Mouse (Mus musculus): ENCODE results near the gene Gpatch3. TPM values are rescaled to one million over a fixed set of nuclear protein-coding genes. Genes with fewer than 3 reads are reported as not detected.
A peak's percentile ranks its signal among the peaks of the same experiment; 100 is the strongest.

Gene Gpatch3
- polyA plus RNA-seq (2012; rRNA removed): 4.9 and 5.7 TPM in 2 replicates

DNA sequence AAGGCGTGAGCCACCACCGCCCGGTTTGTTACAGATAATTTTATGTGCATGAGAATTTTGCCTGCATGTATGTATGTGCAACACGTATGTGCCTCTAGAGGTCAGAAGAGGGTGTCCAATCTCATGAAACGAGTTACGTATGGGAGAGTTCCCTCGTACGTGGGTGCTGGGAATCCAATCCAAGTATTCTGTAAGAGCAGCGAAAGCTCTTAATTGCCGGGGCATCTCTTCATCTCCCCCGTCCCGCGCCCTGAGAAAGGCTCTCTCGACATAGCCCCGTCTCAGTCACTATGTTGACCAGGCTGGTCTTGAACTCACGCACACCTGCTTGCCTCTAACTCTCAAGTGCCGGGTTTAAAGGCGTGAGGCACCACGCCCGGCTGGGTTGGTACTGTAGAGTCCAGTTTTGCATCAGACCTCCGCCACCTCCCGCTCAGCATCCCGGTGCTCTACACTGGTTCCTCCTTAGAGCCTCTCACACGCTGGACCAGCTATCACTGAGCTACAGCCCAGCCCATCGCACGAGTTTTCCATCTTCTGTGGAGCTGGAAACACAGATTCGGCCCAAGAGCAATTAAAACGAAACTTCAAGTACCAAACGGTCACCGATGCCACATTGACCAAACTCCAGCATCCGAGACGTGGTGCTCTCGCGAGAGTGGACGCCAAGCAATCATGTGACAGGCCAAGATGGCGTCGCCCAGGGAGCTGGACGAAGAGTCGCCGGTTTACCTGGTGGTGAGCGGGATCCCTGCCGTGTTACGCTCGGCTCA lies at the start of gene Gpatch3:
Gene Gpatch3 (plus strand): TSS at position 676 of the 773 bp plus-strand sequence.
- TF ChIP-seq POLR2A (IDR thresholded peaks at IDR 0.05; ENCODE audit: control insufficient read depth, low read depth, low read length) (peak; percentile 99), CTCF (IDR thresholded peaks at IDR 0.05; ENCODE audit: control insufficient read depth, insufficient read depth, insufficient replicate concordance, low read depth, low read length) (no peak)
- Histone ChIP-seq H3K36me3 (ENCODE audit: control insufficient read depth, insufficient read depth, low read length) (peaks cover 4% of the 10 kb centered on the region; the same call in 1 of the 2 replicates), H3K4me1 (ENCODE audit: control insufficient read depth, insufficient read depth, low read length) (peaks cover 12% of the 10 kb centered on the region), H3K27me3 (ENCODE audit: control insufficient read depth, insufficient read depth, low read length) (no peaks in the 10 kb centered on the region), H3K27ac (ENCODE audit: control insufficient read depth, insufficient read depth, low read depth, low read length) (peak within 1 kb of the TSS; percentile 91), H3K4me3 (ENCODE audit: control insufficient read depth, low read depth, low read length) (peak within 1 kb of the TSS; percentile 90)

DNA sequence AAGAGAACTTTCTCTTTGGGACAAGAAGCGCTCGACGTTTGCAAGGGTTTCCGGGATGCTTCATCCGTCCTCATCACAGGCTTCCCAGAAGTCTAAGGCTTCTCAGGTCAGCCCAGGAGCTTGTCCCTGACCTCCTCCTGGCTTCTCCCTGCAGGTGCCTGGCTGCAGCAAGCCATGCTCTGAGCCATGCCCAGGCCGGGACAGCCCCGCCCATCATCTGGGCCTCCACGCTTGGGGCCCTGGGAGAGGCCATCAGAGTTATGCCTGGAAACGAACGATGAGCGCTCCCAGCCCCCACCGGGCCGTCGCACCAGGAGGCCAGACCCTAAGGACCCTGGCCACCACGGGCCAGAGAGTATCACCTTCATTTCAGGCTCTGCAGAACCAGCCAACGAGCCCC lies 46.8 kb upstream of the Gpatch3 start:
- Histone ChIP-seq H3K4me1 (ENCODE audit: control insufficient read depth, insufficient read depth, low read length) (peaks cover 5% of the 10 kb centered on the region), H3K36me3 (ENCODE audit: control insufficient read depth, insufficient read depth, low read length) (0 out of 2 replicates have a peak, but pooled peaks cover 1% of the 10 kb centered on the region), H3K27ac (ENCODE audit: control insufficient read depth, insufficient read depth, low read depth, low read length) (no peak overlapping the region), H3K4me3 (ENCODE audit: control insufficient read depth, low read depth, low read length) (no peak overlapping the region), H3K27me3 (ENCODE audit: control insufficient read depth, insufficient read depth, low read length) (no peaks in the 10 kb centered on the region)
- TF ChIP-seq POLR2A (IDR thresholded peaks at IDR 0.05; ENCODE audit: control insufficient read depth, low read depth, low read length) (no peak), CTCF (IDR thresholded peaks at IDR 0.05; ENCODE audit: control insufficient read depth, insufficient read depth, insufficient replicate concordance, low read depth, low read length) (no peak)

DNA sequence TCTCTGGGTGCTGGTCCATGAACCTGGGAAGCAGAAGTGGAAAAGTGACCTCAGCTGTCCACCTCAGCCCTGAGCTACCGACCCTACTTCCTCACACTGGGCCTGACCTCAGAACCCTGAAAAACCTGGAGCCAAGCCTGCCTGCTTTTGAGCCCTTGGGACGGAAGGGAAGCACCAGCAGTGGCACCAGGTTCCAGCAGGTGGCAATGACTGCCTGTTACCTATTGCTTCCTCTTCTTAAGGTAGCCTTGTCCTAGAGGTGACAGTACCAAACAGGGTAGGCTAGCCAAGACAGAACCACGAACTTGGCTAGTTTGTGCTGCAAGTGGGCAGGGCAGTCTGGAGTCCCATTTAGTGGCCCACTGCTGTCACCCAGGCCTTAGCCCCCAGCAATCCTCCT lies 41.8 kb upstream of the Gpatch3 start:
- H3K36me3 ChIP-seq (ENCODE audit: control insufficient read depth, insufficient read depth, low read length): peaks cover 3% of the 10 kb centered on the region; the same call in 1 of the 2 replicates
- TF ChIP-seq CTCF (IDR thresholded peaks at IDR 0.05; ENCODE audit: control insufficient read depth, insufficient read depth, insufficient replicate concordance, low read depth, low read length) (no peak), POLR2A (IDR thresholded peaks at IDR 0.05; ENCODE audit: control insufficient read depth, low read depth, low read length) (no peak)
- H3K4me1 ChIP-seq (ENCODE audit: control insufficient read depth, insufficient read depth, low read length): peaks cover 7% of the 10 kb centered on the region

DNA sequence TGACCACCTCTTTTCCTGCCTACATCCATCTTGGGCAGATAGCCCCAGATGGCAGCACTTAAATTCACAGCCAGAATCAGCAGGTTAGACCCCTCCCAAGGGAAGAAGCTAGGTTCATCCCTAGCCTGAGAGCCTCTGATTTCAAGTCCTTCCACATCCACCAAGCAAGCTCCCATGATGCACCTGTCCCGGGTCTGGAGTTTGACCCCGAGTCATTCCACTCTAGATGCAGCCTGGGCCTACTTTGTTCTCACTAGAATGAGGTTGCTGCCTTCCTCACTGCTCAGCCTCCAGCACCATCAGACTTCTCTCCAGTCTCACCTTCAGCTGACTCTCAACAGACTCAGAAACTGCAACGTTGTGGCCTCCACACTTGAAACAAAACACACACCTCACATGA lies 38.5 kb upstream of the Gpatch3 start:
- TF ChIP-seq CTCF (IDR thresholded peaks at IDR 0.05; ENCODE audit: control insufficient read depth, insufficient read depth, insufficient replicate concordance, low read depth, low read length) (no peak), POLR2A (IDR thresholded peaks at IDR 0.05; ENCODE audit: control insufficient read depth, low read depth, low read length) (no peak)
- no peaks in the 10 kb centered on the region for H3K27me3 ChIP-seq (ENCODE audit: control insufficient read depth, insufficient read depth, low read length)
- no peak overlapping the region for H3K27ac ChIP-seq (ENCODE audit: control insufficient read depth, insufficient read depth, low read depth, low read length)
- peaks cover 3% of the 10 kb centered on the region; the same call in 1 of the 2 replicates for H3K4me1 ChIP-seq (ENCODE audit: control insufficient read depth, insufficient read depth, low read length)
- H3K36me3 ChIP-seq (ENCODE audit: control insufficient read depth, insufficient read depth, low read length): peaks cover 5% of the 10 kb centered on the region; the same call in 1 of the 2 replicates
- no peak overlapping the region for H3K4me3 ChIP-seq (ENCODE audit: control insufficient read depth, low read depth, low read length)

More for the DNA sequence above, 41.8 kb upstream of the Gpatch3 start:
- H3K27me3 ChIP-seq (ENCODE audit: control insufficient read depth, insufficient read depth, low read length): no peaks in the 10 kb centered on the region
- no peak overlapping the region for H3K4me3 ChIP-seq (ENCODE audit: control insufficient read depth, low read depth, low read length)
- no peak overlapping the region for H3K27ac ChIP-seq (ENCODE audit: control insufficient read depth, insufficient read depth, low read depth, low read length)

DNA sequence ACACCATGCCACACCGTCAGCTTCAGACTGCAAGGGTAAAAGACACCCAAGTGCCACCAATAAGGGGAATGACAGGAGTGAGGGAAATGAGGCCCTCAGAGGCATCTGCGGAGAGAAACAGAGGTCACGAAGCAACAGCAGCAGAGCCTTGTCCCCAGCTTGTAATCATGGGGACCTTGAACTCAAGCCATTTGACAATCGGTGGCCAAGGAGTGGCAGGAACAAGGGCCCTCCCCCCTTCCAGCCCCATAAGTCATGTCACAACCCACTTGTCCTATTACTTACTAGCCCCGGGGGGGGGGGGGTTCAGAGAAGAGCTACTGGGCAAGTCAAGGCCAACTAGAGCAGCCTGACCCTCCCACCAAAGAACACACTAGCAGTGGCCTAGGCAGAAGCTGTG lies 37.9 kb upstream of the Gpatch3 start:
- Histone ChIP-seq H3K27ac (ENCODE audit: control insufficient read depth, insufficient read depth, low read depth, low read length) (no peak overlapping the region), H3K4me1 (ENCODE audit: control insufficient read depth, insufficient read depth, low read length) (peaks cover 3% of the 10 kb centered on the region; the same call in 1 of the 2 replicates), H3K27me3 (ENCODE audit: control insufficient read depth, insufficient read depth, low read length) (no peaks in the 10 kb centered on the region), H3K36me3 (ENCODE audit: control insufficient read depth, insufficient read depth, low read length) (peaks cover 5% of the 10 kb centered on the region; the same call in 1 of the 2 replicates), H3K4me3 (ENCODE audit: control insufficient read depth, low read depth, low read length) (no peak overlapping the region)
- TF ChIP-seq CTCF (IDR thresholded peaks at IDR 0.05; ENCODE audit: control insufficient read depth, insufficient read depth, insufficient replicate concordance, low read depth, low read length) (no peak), POLR2A (IDR thresholded peaks at IDR 0.05; ENCODE audit: control insufficient read depth, low read depth, low read length) (no peak)

DNA sequence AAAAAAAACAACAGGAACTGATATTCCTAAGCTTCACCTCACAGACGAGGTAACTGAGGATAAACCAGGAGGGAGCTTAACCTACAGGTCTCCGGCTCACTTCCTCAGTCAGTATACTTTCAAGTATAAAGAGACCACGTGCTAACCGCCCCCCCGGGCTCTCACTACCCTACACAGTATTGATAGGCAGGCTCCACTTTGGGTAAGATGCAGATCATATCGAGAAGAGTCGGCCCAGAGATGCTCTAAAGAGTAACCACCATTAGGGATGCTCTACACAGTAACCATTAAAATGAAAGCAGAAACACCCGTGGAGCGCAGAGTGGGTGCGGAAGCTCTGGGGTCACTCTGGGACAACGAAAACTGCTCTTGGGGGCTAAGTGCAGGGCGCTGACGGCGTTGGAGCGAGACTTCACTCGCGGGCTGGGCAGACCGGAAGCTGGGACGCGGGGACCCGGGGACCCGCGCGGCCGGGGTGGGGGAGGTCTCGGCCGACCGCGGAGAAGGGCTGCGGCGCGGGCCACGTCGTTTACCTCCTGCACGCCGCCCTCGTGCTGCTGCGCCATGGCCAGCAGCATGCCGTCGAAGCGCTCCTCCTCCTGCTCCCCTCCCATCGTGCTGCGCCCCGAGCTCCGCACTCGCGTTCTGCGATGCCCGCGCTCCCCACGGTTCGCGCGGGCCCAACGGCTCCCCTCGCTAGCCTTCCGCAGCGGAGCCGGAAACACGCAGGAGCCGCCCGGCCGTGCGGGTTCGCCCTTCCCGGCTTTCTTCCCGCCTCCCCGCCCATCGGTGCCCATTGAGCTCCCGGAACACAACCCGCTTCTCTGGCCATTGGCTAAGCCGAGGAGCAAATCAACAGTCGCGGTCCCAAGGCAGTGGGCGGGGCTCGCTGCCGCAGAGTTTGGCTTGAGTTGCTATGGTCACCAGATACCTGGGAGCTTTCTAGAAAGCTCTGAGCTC lies 29.0 kb upstream of the Gpatch3 start, which contains the start of gene Nudc:
Gene Nudc (minus strand): TSS at position 725 of the 960 bp plus-strand sequence.
- Histone ChIP-seq H3K27me3 (ENCODE audit: control insufficient read depth, insufficient read depth, low read length) (no peaks in the 10 kb centered on the region), H3K27ac (ENCODE audit: control insufficient read depth, insufficient read depth, low read depth, low read length) (peak within 1 kb of the TSS; percentile 92), H3K4me3 (ENCODE audit: control insufficient read depth, low read depth, low read length) (peak within 1 kb of the TSS; percentile 91), H3K36me3 (ENCODE audit: control insufficient read depth, insufficient read depth, low read length) (no peaks in the 10 kb centered on the region), H3K4me1 (ENCODE audit: control insufficient read depth, insufficient read depth, low read length) (peaks cover 6% of the 10 kb centered on the region)
- no peak for TF ChIP-seq CTCF (IDR thresholded peaks at IDR 0.05; ENCODE audit: control insufficient read depth, insufficient read depth, insufficient replicate concordance, low read depth, low read length)
- peak; percentile 93 for TF ChIP-seq POLR2A (IDR thresholded peaks at IDR 0.05; ENCODE audit: control insufficient read depth, low read depth, low read length)

Data from testis, adult 2 months (tissue).